Mouse (Mus musculus) left cerebral cortex, postnatal 14 days (tissue): ENCODE results near the gene Ddt. TPM values are rescaled to one million over a fixed set of nuclear protein-coding genes. Genes with fewer than 3 reads are reported as not detected.

Experiments
- DNase-seq, 2 experiments: peaks; one replicate each; pipeline ENCODE4 v3.0.0; 2021 to 2022; ENCODE audit warnings: low spot score in 2 of 2, mixed read lengths in 1 of 2
- intact Hi-C: fragments of 180-260 bp; cut with DNase I; formaldehyde crosslinking; loops from one replicate; pipeline ENCODE4 v1.15.1; 2025
- long read RNA-seq, 2 experiments: library from polyadenylated mRNA; stranded (forward); transcript quantifications; one replicate each; pipeline ENCODE4 v2.0.0; 2021
- total RNA-seq, 2 experiments: library from RNA; stranded (reverse); gene quantifications; 2 replicates each; pipeline ENCODE4 v1.2.3; 2021

Gene Ddt
- total RNA-seq, result 10 to 100 TPM; 32.8 to 40.5 TPM
- long read RNA-seq, experiment 1, transcript Ddt-201 (3 exons, 649 nt), result major isoform, 9 of 13 reads
- long read RNA-seq, experiment 1, partial matches to known transcripts, result 1 of 13 reads
- long read RNA-seq, experiment 1, other reads (novel, unspliced or antisense), result 3 of 13 reads
- long read RNA-seq, experiment 2, transcript Ddt-201 (3 exons, 649 nt), result major isoform, 7 of 8 reads
- long read RNA-seq, experiment 2, partial matches to known transcripts, result 0 of 8 reads
- long read RNA-seq, experiment 2, other reads (novel, unspliced or antisense), result 1 of 8 reads

DNA sequence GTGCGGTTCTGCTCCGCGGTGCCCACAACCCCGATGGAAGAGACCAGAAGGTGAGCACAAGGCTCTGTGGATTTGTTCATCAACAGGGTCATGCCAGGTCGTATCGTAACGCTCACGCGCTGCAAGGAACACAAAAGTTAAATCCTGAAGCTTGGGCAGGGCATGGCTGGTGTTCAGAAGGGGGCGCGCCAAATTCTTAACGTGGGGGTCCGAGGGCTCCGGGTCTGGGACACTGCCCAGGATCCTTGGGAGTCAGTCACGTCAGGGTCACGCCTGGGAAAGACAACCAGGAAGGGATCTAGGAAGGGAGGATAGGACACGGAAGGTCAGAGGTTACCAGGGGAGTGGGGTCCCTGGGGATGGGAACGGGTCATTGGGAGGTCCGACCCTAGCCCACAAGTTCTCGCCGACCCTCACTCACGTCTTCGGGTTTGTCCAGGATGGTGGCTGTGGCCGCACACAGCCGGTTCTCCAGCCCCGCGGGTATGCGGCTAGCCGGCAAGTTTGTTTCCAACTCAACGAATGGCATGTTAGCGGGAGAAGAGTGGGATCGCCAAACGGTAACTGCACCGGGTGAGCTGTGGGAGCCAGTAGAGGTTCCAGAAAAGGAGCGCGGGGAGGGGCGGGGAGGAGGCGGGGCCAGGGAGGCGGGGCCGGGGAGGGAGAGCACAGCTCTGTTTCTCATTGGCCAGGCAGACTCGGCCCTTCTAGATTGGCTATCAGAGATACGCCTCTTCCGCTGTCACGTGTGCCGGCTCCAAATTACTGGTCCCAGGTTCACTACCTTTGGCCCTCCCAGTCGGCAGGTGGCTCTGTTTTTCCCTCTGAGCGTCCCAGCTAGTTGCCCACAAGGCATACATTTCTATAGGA, at the start of gene Ddt:
Gene Ddt (minus strand): TSS at position 620 of the 870 bp plus-strand sequence.
- intact Hi-C loops, result loop anchor here (5.0 kb wide), 1 partner anchor 64 kb away; the partner anchor contains the start of gene Gstt2
- peak; percentile 87 to 90 for DNase-seq

DNA sequence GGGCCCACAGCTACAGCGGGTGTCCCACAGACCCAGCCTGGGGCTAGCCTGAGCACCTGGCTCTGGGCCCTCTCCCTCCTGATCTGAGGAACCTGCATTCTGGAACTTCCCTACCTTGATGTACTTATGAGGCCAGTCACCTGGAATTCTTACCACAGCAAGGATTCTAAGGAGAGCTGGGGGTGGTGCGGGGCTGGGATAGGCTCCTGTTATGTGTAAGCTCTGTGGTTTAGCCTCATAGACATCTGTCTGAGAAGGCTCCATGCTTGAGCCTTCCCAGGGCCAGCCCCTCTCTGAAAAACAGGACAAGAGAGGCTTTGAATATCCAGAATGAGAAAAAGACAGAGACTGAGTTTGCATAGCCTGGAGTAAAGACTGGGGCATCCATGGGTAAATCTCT, 49.2 kb upstream of the Ddt start, which contains the start of gene Gstt4:
Gene Gstt4 (minus strand): TSS at position 101 of the 400 bp plus-strand sequence.
- DNase-seq, result no peak
- intact Hi-C loops, result no loop called here

DNA sequence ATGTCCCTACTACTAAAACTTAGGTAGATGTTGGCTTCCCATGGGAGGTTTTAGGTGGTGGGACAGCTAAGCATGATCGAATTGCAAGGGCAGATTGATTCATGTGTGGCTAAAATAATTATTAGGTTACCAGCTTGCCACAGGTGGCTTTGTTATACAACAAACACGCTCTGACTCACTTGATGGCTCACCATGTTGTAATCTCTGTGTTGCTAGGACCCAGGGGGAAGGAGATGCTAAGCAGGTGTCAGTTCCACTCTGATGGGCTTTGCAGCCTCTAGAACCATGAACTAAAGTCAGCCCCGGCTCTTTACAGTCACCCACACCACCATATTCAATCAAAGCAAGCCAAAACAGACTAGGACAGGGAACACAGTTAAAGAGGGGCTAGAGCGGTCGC, 46.7 kb upstream of the Ddt start:
- DNase-seq, result no peak
- intact Hi-C loops, result no loop called here

DNA sequence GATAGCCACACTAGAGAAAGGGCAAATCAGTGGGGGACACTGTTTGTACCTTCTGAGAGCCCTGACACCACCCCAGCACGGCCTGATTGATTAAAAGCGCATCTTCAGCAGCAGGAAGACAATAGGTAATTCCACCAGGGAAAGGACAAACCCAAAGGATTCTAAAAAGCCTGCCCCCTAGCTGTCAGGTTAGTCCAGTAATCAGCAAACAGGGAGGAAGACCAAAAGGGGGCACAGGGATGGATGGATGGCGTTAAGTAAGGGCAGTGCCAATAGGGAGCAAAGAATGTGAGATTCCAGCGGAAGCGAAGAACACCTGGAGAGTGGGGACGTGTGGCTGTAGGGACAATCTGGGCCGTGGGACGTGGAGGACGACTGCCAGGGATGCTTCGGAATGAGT, 45.4 kb upstream of the Ddt start:
- intact Hi-C loops, result no loop called here
- no peak for DNase-seq

DNA sequence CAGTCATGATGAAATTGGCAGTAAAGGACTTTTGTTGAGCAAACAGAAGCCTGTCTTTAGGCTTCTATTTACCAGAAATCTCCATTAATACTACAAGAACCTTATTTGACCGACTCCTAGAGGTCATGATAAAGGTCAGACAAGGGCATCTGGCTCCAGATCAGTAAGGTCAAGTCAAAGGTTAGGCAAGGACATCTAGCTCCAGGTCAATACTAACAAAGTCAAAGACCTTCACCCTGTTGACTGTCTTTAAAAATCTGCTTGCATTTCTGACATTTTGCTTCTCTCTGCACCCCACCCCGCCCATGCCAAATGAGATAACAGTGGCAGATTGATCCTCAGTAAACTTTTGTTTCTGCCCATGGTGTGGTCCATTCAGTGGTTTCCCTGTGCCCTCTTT, 31.0 kb upstream of the Ddt start:
- intact Hi-C loops, result no loop called here
- no peak for DNase-seq

DNA sequence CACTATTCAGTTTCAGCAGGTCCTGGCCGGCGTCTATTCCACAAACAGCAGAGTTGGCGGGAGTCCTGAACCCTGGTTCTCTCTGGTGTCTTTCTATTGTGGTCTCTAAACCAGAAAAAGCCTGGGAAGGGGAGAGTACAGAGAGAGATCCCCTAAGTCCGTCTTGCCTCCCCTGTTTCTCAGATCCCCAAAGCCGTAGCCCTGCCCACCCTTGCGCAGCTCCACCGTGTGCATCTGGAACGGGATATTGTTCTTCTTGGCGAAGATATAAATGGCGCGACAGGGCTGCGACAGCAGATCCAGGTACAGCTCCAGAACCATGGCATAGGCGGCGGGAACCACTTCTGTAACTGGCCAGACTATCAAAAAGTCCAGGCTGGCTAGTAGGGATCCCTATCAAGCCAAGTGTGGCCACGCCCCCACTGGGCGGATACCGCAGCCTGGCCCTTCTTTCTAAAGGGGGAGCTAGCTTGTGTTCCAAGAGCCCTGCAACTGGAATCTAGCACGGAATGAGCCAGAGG, 25.0 kb upstream of the Ddt start, which contains the start of gene Gstt1:
Gene Gstt1 (minus strand): TSS at position 409 of the 521 bp plus-strand sequence.
- peak in 1 of 2 experiments; percentile 33 for DNase-seq
- intact Hi-C loops, result no loop called here

DNA sequence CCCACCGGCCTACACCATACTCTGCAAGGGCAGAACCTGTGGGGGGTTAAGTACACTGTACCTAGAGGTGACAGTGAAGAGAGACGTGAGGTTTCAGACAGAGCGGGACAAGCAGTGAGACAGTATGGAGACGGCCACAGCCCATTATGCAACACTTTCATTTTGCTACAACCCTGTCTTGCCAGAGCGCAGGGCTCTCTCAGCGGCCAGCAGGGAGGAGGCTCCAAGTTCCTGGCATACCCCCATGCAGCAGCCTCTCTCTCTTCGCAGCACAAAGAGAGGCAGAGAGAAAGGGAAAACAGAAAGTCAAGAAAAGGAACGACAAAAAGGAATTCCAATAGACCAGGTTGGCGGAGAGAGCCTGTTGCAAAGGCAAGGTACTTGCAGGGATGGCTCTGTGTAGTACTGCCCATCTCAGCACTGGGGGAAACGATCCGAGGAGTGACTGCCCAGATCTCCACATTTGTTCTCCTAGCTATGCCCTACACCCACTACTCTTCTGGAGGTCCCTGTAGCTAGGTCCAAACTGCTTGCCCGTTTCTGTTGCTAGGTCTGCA, 24.5 kb upstream of the Ddt start:
- intact Hi-C loops, result no loop called here
- peak in 1 of 2 experiments; percentile 26 for DNase-seq

DNA sequence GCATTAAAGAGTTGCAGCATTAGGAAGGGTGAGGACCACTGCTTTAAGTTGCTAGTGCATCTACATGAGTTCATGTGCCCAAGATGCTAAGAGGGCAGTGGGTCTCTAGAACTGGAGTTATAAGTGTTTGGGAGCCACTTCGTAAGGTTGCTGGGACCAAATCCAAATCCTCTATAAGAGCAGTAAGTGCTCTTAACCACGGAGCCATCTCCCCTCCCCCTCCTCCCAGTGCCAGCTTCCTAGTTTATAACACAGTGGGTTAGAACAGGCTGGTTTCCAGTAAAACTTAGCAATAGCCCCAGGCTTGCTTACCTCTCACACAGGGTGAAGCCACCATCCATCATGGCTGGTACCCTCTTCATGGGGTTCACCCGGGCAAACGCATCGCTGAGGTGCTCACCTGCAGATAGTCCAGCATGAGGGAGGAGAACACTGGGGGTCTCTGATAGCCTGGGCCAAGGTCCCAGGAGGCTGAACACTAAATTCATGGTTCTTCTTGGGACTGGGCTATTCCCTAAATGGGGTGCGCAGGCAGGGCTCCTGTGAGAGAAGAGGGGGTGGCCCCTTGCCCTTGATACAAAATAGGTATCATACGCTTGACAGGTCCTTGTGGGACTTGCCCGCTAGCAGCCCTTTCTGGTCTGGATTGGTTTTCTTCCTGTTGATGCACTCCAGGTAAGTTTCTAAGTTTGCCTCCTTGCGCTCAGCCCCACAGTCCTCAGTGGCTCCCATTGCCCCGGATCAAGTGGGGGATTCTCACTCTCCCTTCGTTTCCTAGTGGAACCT, 23.7 kb upstream of the Ddt start:
- intact Hi-C loops, result no loop called here
- DNase-seq, result no peak

DNA sequence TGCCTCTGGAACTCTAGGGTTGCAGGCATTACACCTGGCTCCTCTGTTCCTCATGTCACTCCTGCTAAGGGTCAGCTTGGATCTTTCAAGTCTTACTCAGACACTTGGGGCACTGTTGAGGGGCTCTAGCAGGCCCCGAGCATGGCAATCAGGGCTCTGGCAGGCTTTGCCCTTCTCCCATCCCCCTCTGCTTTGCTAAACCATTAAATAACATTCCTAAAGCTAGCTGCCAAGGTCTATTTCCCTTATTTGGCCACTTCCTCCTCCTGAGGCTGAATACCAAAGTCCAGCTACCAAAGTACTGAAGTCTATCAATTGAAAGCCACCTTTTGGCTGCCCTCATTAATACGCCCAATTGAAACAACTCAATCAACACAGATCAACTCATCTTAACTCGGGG, 21.7 kb upstream of the Ddt start:
- intact Hi-C loops, result no loop called here
- DNase-seq, result no peak

DNA sequence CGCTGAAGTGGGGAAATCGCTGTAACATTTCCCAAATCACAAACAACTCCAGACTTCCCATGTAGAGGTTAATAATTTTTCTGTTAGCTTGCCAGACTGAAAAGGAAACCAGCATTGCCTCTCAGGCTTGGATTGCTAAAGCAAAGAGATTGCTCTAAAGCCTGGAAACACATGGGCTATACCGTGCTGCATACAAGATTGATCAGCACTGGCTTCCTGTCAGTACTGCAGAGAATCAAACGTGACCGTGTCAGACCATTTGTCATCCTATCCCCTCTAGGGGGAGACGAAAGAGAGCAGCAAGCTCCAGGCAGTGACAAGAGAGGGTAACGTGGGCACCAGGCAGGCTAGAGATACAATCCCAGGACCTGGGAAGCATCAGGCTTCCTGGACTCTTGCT, 17.6 kb upstream of the Ddt start:
- intact Hi-C loops, result no loop called here
- DNase-seq, result no peak

DNA sequence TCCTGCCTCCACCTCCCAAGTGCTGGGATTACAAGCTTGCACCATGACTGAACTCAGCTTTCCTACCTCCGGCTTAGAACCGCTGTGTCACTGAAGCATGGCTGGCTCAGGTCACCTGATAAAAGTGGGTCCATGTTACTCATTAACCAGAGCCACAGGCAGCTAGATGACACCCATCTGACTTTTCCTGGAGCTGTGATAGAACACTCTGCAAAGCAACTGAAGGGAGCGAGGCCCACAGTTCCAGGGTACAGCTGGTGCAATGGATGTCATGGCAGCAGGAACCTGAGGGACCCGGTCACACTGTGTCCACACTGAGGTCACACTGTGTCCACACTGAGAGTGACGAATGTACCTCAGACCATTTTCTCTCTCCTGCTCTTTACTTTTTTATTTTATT, 16.6 kb upstream of the Ddt start:
- DNase-seq, result no peak
- intact Hi-C loops, result no loop called here

DNA sequence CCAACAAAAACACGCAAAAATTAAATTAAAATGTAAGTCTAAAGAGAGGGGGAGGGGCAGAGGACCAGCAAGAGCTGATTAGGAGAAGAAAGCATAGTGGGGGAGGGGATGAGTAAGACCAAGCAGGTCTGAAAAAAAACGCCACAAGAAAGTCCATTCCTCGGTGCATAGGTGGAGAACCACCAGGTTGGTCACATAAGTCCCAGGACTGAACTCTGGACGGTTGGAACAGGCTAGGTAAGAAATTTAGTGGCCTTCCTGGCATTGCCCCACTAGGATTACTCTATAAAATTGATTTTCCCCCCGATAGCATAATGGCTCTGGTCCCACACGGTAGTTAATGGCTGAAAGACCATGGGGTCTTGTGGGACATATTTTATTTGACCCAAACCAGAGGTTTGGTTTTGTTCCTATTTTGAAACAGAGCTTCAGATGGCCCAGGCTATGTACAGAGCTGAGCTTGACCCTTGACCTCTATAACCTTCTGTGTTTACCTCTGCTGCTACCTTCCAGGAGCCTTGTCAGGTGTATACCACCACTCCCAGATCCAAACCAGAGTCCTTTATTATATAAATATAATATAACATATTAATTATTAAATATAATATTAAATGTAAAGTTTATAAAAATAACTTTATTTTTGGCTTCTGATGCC, 16.0 kb upstream of the Ddt start:
- intact Hi-C loops, result no loop called here
- DNase-seq, result no peak

DNA sequence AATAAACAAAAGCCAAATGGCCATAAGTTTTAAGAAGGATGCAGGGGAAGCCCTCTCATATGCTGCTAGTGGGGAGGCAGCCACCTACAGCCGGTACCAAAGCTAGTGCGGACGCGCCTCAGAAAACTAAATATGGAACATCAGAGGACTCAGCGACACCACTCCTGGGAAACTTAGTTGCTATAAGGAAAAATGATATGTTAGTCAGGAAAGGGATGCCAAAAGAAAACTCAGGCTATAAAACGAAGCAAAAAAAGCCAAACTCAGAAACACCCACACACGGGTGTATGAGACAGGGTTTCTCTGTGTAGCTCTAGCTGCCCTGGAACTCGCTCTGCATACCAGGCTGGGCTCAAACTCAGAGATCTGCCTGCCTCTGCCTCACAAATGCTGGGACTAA, 15.1 kb upstream of the Ddt start:
- peak in 1 of 2 experiments; percentile 30 for DNase-seq
- intact Hi-C loops, result no loop called here

DNA sequence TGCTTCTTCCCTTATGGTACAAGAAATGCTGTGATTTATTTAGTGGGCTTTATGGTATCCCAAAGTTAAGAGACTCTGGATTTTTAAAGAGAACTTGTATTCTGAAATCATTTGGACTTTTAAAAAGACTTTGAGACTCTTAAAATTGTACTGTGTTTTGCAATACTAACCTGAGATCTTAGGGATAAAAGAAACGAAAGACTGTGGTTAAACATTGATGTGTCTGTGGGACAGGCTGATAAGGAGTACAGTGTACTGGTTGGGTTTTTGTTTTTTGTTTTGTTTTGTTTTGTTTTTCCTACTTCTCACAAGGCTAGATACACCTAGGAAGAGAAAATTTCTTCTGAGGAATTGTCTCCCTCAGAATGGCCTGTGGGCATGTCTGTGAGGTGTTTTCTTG, 12.2 kb upstream of the Ddt start:
- intact Hi-C loops, result no loop called here
- no peak for DNase-seq

DNA sequence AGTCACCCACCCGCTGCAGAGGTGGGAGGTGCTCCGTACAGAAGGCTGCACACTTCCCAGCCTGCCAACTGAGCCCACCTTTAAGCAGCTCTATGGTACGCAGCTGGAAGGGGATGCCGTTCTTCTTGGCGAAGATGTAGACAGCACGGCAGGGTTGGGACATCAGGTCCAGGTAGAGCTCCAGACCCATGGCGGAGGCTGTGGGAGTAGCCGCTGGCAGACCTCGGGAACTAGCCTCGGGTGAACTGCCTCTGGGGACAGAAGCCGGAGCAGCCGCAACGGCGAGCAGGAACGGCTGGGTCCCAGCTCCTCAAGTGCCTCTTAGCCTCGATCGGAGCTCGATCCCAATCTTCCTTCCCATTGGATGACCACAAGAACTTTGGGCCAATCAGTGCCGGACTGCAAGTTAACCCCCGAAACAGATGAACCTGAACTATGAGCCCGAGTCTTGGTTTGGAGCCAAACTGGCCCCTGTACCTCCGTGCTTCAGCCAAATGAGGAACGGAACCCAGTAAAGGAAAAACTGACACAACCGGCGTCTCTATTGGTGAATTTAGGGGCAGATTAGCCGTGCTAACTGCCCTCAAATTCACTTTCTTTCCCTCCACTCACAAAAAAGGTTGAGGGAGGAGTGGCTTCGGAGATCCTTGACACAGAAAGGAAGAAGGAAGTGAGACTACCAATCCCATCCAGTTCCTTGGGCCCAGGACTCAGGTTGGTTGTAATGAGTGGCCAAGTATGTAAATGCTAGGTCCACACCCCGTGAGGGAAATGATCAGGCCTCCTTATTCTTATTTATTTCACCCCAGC, 7.8 kb upstream of the Ddt start, which contains the start of the genes Gm20441 and Gstt3:
Gene Gm20441 (minus strand): TSS at position 186 of the 810 bp plus-strand sequence.
Gene Gstt3 (minus strand): TSS at position 646 of the 810 bp plus-strand sequence.
- intact Hi-C loops, result no loop called here
- DNase-seq, result no peak

DNA sequence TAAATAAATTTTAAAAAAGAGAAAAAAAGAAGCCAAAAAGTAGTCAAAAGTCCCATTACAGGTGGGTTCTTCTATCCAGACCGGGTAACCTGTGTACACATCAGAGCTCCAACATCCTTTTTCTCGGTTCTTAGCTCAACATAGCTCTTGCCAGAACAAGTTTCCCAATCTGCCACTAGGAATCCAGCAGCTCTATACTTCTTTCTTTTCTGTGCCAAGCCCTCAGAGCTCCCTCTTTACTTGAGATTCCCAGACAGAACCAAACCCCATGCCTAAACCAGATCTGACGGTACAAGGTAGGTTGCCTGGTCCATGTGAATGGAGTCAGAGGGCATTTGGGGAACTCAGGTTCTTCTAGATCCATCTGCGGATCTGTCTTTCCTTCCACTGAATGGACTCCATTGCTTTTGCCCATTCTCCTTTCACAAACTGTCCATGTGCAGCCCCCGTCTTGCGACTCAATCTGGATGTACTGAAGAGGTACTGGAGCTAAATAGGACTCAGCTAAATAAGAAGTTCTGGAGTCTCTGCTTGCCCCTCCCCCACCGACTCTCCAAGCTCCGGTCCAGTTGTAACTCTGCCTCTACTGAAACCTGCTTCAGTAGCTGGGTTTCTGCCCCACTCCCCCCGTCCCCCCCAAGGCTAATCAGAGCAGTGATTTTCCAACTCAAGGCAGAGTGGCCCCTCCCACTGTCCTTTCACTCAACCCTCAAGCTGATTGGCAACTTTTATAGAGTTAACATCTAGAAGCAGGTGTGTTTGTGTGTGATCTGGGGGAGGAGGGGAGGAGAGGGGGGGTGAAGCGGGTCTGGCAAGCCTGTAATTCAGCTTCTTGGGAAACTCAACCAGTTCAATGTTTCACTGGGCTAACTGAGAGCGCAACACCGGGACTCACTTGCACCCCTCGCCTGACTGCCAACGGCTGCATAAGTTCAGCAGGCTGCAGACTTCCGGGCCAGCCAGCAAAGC, 6.3 kb upstream of the Ddt start:
- DNase-seq, result no peak
- intact Hi-C loops, result no loop called here

DNA sequence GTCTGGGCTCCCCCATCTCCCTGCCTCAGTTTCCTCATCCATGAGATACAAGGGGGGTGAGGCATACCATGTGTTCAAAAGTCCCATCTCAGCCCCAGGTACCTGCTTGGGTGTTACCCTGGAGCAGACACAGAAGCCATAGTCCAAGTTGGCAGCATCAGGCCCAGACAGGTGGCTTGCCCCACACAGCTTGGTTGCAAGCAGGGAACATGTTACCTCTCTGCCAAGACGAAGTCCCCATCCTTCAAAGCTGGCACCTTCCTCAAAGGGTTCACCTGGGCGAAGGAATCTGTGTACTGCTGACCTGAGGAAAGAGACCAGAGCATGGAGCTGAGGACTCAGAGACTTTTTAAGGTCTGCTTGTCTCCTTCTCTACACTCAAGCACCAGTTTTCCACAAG, 4.7 kb upstream of the Ddt start:
- DNase-seq, result no peak
- intact Hi-C loops, result no loop called here
